Mouse (Mus musculus) adrenal gland, adult 18-20 months (tissue): ENCODE measurements around the gene Lnx1. TPM values are rescaled to one million over a fixed set of nuclear protein-coding genes. Genes with fewer than 3 reads are reported as not detected.

Source experiments
- DNase-seq, 2 experiments: peaks; one replicate each; pipeline ENCODE4 v3.0.0; 2021 to 2022; ENCODE audit warnings: low spot score in 2 of 2
- long read RNA-seq, 2 experiments: library from polyadenylated mRNA; stranded (forward); transcript quantifications; one replicate each; pipeline ENCODE4 v2.0.0; 2021
- total RNA-seq, 2 experiments: library from RNA; stranded (reverse); gene quantifications; 1 replicate in 1 of 2; 2 replicates in 1 of 2; pipeline ENCODE4 v1.2.3; 2021

Lnx1 gene
- total RNA-seq: 1 to 10 TPM; 3.9 to 4.5 TPM
- long read RNA-seq, experiment 1, transcript Lnx1-204 (11 exons, 2,564 nt): major isoform, 6 of 14 reads
- long read RNA-seq, experiment 1, transcript Lnx1-205 (10 exons, 2,259 nt): minor isoform, 5 of 14 reads
- long read RNA-seq, experiment 1, partial matches to known transcripts: 1 of 14 reads
- long read RNA-seq, experiment 1, other reads (novel, unspliced or antisense): 2 of 14 reads
- long read RNA-seq, experiment 2, transcript Lnx1-205 (10 exons, 2,259 nt): major isoform, 12 of 20 reads
- long read RNA-seq, experiment 2, partial matches to known transcripts: 2 of 20 reads
- long read RNA-seq, experiment 2, other reads (novel, unspliced or antisense): 0 of 20 reads

GRCm38 (mm10) chr5:74702766-74703165, at the start of gene Lnx1:
Gene Lnx1, minus strand, starts transcription at chr5:74702912.
- no peak for DNase-seq

- DNase-seq: peak in 1 of 2 experiments; percentile 18
Observed at GRCm38 (mm10) chr5:74750501-74750900, 47.8 kb upstream of the Lnx1 start.

GRCm38 (mm10) chr5:74747476-74747875, 44.8 kb upstream of the Lnx1 start:
- DNase-seq: no peak

- no peak for DNase-seq
Observed at GRCm38 (mm10) chr5:74740951-74741350, 38.2 kb upstream of the Lnx1 start.

- no peak for DNase-seq
Observed at GRCm38 (mm10) chr5:74739435-74739834, 36.7 kb upstream of the Lnx1 start.

GRCm38 (mm10) chr5:74738312-74738711, 35.6 kb upstream of the Lnx1 start:
- no peak for DNase-seq

GRCm38 (mm10) chr5:74733885-74734558, 31.3 kb upstream of the Lnx1 start:
- DNase-seq: no peak

- DNase-seq: no peak
Observed at GRCm38 (mm10) chr5:74732613-74733012, 29.9 kb upstream of the Lnx1 start.

GRCm38 (mm10) chr5:74730601-74731000, 27.9 kb upstream of the Lnx1 start:
- no peak for DNase-seq

- DNase-seq: no peak
Observed at GRCm38 (mm10) chr5:74729567-74729966, 26.9 kb upstream of the Lnx1 start.

GRCm38 (mm10) chr5:74728186-74728585, 25.5 kb upstream of the Lnx1 start:
- DNase-seq: no peak

GRCm38 (mm10) chr5:74727319-74727718, 24.6 kb upstream of the Lnx1 start:
- DNase-seq: no peak

GRCm38 (mm10) chr5:74725541-74725940, 22.8 kb upstream of the Lnx1 start:
- DNase-seq: no peak

GRCm38 (mm10) chr5:74721816-74722215, 19.1 kb upstream of the Lnx1 start:
- no peak for DNase-seq

GRCm38 (mm10) chr5:74720661-74721060, 17.9 kb upstream of the Lnx1 start:
- no peak for DNase-seq

- DNase-seq: no peak
Observed at GRCm38 (mm10) chr5:74716165-74716564, 13.5 kb upstream of the Lnx1 start.

- no peak for DNase-seq
Observed at GRCm38 (mm10) chr5:74712811-74713210, 10.1 kb upstream of the Lnx1 start.

GRCm38 (mm10) chr5:74711988-74712387, 9.3 kb upstream of the Lnx1 start:
- DNase-seq: no peak

- no peak for DNase-seq
Observed at GRCm38 (mm10) chr5:74711056-74711455, 8.3 kb upstream of the Lnx1 start.

- no peak for DNase-seq
Observed at GRCm38 (mm10) chr5:74710181-74710580, 7.5 kb upstream of the Lnx1 start.

- peak; percentile 61 to 64 for DNase-seq
Observed at GRCm38 (mm10) chr5:74704460-74704790, 1.7 kb upstream of the Lnx1 start.

GRCm38 (mm10) chr5:74703741-74704459, 1.2 kb upstream of the Lnx1 start:
- DNase-seq: peak in 1 of 2 experiments; percentile 17
